Mouse (Mus musculus): ENCODE measurements around the gene Tbxa2r.

The Tbxa2r gene

DNA sequence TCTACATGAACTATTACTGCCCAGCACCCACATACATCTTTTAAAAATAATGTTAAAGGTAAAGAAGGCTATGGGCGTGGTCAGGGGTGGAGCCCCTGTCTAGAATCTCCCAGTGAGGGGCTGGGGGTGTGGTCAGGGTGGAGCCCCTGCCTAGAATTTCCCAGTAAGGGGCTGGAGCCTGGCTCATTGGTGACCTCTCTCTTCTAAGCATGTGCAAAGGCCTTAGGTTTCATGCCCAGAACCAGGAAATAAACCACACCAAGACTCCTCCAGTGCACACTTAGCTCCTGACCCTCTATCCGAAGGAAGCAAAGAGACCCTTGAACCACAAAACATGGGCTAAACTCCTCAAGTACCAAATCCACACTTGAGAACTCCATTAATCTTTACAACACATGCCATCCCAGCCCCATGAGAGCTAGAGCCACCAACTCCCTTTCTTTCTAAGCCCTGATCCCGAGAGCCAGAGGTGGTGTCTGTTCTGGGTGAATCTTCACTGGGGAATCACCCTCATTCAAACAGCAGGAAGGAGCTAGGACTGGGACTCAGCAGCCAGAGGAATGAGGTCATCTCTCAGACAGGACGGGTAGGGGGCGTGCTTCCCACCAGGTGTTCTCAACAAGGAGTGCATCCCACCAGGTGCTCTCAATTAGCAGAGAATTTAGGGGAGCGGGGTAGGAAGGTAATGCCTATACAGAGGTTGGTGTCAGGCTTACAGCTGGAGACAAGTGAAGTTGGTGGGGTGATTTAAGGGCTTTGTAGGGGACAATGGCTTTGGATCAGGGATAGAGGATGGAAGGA, 48.2 kb downstream of the Tbxa2r start:
- DNase-seq: no peak

DNA sequence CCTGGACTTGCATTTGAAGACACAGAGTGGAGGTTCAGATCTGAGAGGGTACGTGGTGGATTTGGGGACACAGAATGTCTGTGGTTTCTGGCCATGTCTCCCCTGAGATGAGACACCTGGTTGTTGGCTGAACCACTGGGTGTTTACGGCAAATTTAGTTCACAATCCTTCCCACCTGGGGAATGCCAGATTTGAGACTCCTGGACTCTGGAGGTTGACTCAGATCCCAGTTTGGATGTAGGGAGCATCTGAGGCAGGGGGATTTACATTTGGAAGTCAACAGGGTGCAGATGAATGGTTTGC, 48.8 kb downstream of the Tbxa2r start:
- DNase-seq: no peak

- DNase-seq: no peak
These were observed 49.4 kb downstream of the Tbxa2r start, which contains the start of gene Fzr1 for GRCm38 (mm10) chr10:81377793-81378552. Gene Fzr1, minus strand, starts transcription at chr10:81378516.

DNA sequence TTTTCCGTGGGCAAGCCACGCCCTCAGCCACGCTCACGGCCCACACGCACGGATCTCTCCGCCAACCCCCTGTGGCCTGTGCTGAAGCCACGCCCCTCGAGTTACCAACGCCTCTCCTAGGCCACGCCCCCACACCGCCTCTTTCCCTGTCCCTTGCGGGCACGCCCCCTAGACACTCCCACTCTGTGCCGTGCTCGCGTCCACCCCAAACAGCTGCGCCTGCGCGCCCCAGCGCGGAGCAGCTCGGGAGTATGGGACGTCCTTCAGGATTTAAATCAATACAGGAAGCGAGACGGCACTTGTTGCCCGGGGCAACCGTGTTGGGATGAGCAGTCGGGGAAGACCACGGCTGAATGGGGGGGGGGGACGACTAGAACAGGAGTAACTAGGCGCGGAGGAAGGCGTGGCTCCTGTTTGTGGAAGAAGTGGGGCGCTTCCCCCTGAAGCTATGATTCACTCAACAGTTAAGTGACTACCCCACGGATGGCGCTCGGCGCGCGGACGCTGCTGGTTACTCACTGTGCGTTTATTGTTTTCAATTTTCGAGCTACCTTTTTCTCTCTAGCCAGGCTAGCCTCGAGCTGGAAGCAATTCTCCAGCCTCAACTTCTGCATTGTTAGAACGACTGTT, 50.1 kb downstream of the Tbxa2r start:
- DNase-seq: peak; percentile 100

DNA sequence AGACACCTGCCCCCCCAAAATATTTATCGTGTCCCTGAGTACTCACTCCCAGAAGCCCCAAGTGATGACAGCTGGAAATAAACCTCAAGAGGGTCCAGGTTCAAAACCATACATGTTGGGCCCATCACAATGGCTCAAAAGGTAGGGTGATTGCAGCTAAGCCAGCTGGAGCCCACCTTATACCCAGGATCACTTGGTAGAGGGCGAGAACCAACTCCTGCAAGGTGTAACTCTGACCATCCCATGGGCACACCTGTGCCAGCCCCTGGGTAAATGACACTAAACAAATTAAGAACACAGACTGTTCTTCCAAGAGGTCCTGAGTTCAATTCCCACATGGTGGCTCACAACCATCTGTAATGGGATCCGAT, 50.6 kb downstream of the Tbxa2r start:
- DNase-seq: no peak

GRCm38 (mm10) chr10:81379809-81380378, 51.4 kb downstream of the Tbxa2r start:
- DNase-seq: no peak

DNA sequence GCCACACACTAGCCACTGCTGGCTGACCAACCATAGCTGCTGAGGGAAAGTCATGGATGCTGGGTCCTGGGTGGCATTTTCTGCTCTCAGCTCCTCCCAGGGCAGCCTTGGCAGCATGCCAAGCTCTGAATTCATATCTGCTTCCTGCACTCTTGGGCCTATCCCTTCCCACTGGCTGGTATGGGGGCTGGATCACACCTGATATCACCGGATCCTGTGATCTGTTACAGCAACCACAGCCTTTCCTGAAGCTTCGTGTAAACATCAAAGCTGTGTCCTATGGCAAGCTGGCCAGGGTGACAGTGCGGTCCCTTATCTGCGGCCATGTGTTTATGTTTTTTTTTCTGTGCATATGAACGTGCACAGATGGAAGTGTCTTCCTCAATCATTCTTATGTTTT, 53.5 kb downstream of the Tbxa2r start:
- peak; percentile 72 for DNase-seq

DNA sequence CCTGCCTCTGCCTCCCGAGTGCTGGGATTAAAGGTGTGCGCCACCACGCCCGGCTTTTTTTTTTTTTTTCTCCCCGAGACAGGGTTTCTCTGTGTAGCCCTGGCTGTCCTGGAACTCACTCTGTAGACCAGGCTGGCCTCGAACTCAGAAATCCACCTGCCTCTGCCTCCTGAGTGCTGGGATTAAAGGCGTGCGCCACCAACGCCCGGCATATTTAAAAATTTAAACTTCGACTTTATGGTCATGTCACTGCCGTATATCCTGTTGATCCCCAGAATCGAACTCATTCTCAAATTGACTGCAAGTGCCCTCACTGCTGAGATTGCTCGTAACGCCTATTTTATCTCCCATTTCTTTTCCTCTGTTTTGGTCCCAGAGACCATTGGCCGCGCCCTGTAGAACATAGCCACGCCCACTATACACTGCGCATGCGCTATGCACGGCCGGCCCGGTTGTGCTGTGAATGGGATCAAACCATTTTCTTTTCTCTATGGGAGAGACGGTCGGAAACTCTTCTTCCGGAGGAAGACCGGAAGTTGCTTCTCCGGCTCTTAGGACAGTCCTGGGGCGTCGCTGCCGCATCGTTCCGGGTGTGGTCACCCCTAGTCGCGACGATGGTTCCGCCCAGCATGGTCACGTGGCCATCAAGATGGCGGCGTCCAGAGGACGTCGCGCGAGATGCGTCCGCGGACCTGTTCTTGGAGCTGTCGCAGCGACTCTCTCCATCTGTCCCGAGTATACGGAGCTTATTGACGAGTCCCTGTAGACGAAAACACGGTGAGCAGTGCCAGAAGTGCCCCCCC, 55.5 kb downstream of the Tbxa2r start, which contains the start of the genes Dohh and Gm48551:
Dohh (plus strand) TSS at position 627 of the 803 bp plus-strand sequence.
Gm48551 (plus strand) TSS at position 665 of the 803 bp plus-strand sequence.
- DNase-seq: peak; percentile 100

DNA sequence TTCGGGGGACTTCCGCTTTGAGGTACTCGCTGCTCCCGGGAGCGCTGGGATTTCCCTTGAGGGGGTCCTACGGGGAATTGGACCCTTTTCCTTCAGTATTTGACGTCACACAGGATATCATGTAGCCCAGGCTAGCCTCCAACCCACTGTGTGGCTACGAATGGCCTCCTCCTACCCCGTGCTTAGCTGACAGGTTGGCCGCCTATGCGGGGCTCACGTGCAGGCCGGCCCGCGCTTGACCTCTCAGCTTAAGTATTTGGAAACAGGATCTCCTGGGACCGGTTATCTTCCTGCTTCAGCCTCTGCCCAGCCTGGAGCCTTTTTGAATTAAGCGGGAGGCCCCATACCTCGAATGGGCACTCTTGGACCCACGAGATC, 56.1 kb downstream of the Tbxa2r start:
- DNase-seq: no peak
